Mouse (Mus musculus) embryo, embryonic 9.5 days (tissue): Measurements from ENCODE around the gene Nxpe5.
A peak's percentile ranks its signal among the peaks of the same experiment; 100 is the strongest.
"Not testable (repeated sequence)": the region's sequence is repeated elsewhere in the genome, so short reads cannot be mapped to it uniquely, and the experiment has no call there.

Experiments used
- DNase-seq: peaks from one replicate; pipeline ENCODE4 v3.0.0-alpha.2; 2017; ENCODE audit errors: extremely low spot score

Gene Nxpe5

DNA sequence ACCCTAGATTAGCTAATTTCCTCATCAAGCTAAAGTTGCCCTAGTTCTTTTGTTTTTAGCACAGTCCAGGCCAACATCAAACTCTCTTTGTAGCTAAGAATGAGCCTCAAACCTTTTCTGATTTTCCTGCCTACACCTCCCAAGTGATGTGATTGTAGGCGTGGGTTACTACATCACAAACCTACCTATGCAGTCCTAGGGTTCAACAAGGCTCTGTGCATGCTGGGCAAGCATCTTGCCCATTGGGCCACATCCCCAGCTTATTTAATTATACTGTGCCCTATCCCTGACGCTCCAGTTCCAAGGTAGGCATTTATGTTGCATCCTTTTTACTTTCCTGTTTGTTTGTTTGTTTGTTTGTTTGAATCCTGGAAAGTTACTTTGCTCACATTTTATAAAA lies at the start of gene Nxpe5:
Gene Nxpe5 (plus strand): TSS at position 199 of the 400 bp plus-strand sequence.
- DNase-seq: no peak

DNA sequence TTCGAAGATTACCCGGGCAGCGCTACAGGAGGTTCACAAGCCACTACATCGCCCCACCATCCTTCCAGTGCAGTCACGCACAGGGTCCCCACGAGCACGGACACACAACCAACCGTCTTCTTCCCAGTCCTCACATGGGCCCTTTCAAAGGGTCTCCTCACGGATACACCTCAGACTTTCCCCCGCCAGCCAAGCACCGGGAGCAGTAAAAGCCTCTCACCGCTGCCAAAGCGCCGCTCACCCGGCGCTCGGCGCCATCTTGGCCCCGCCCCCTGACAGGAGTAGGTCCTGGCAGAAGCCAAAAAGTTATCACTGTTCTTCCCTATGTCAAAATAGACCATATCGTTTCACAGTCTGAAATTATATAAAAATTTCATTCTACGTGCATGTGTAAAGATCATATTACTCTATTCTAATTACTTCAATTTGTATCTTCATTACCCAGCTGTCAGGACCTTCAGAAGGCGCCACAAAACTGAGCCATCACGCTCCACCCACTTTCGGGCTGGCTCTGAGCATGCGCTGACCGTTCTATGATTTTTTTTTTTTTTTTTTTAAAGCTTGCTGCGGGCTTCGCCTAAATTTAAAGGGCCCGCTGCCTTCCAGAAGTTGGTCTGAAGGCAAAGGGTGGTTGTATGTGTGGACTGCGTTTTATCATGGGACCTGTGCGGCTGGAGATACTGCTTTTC lies 38.6 kb upstream of the Nxpe5 start, which contains the start of the genes Taf6 and Cnpy4:
Gene Taf6 (minus strand): TSS at position 502 of the 689 bp plus-strand sequence.
Gene Cnpy4 (plus strand): TSS at position 536 of the 689 bp plus-strand sequence.
- peak; percentile 88 for DNase-seq

DNA sequence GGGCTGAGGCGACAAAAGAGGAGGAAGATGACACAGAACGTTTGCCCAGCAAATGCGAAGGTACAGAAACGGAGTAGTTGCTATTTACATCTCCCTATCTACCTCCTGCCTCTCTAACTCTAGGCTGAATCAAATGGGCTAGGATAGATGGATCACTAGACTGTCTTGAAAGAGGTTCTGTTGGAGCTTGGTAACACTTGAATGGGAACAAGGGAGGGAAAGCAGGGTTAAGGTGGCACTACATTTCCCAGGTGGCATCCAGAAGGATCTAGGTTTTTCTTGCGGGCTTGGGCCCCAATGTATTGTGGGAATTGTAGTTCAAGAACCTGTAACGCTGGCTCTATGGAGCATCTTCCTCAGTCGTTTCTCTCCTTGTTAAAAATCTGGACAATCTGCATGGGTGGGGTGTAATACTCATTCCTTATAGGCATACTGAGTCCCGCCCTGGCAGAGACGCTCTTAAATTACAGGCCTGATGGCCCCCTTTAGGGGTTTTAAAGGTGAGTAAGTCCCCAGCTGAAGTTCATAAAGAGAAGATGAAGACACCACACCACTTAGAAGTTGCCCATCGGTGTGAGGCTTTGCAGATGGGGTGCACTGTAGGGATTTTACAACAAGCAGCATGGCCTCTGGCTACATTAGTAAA lies 37.9 kb upstream of the Nxpe5 start:
- DNase-seq: peak; percentile 72

DNA sequence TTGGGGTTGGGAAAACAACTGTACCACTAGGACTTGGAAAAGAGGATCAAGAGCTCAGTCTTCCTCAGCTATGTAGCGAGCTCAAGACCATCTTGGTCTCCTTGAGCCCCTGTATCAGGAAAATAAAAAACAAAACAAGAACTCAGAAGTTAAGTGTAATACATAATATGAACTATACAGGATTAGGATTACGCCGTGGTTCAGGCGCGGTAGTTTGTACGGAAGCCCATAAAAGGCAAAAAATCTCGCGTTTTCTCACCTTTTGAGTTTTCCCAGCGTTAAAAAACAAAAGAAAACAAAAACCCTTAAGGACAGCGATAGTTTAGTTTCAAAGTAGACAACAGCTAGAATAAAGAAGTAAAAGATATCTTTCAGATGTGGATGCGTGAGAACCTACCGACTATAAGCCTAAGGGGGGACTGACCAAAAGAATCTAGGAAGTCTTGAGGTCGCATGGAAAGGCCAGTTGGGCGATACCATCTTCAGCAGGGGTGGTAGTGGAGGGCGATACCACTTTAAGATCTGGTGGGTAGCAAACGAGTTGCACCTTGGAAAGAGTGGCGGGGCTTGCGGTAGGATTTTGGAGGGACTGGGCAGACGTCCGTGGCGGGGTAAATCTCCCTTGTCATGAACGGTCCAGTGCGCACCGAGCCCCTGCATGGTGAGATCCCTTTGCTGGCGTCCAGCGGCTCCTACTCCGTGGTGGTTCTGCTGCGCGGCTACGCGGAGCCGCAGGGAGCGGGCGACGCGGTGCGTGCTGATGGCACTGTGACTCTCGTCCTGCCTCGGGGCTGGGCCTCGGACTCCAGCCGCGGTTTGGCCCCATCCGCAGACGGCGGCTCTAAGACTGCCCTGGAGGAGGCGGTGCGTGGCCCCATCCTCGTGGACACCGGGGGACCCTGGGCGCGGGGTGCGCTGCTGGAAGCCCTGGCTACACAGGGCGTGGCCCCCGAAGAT lies 31.6 kb upstream of the Nxpe5 start, which contains the start of gene Mblac1:
Gene Mblac1 (plus strand): TSS at position 544 of the 957 bp plus-strand sequence.
- DNase-seq: peak; percentile 92

DNA sequence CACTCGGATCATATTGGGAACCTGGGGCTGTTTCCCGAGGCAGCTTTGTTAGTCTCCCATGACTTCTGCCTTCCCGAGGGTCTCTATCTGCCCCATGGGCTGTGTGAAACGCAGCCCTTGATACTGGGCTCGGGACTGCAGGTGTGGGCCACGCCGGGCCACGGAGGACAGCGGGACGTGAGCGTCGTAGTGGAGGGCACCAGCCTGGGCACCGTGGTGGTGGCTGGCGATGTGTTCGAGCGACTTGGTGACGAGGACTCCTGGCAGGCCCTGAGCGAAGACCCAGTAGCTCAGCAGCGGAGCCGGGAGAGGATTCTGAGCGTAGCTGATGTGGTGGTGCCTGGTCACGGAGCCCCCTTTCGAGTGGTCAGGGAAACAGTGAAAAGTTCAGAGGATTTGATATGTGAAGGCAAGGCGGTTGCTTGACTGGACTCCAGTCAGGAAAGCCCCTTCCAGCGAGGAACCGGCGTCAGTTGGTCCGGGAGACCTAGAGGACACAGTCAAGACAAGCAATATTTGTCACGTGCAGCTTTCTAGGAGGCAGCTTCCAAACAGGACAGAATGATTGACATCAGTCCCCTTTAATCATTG lies 30.8 kb upstream of the Nxpe5 start:
- peak; percentile 61 for DNase-seq

DNA sequence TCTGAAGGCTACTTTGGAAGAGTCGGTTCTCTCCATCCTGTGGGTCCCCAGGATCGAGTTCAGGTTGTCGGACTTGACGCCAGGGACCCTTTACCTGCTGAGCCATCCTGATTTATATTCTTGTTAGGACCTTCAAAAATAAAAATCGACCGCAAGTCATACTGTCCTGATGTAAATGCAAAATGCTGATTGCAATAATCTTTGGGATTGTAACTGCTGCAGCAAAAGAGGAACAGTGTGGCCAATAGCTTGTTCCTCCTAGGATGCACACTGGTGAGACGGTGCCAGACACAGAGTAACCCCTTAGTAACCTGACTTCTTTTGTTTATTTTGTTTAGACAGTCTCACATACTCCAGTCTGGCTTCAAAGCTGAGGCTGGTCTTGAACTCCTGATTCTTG lies 30.2 kb upstream of the Nxpe5 start:
- no peak for DNase-seq

DNA sequence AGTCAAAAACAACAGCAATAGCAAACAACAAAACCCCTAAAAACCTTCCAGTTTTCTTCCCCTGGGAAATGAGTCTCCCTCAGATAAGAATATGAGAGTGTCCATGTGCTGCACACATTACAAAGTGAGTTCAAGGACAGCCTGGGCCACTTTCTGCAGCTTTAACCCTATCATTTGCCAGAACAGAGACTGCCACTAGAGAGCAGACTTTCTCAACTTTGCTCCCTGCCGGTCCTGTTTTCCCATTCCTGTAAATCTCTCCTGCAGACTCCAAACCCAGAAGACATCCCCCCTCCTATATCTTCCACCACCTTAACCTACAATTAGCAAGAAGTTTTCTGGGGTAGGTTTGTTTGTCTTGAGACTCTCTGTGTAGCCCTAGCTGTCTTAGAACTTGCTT lies 26.1 kb upstream of the Nxpe5 start:
- DNase-seq: no peak

DNA sequence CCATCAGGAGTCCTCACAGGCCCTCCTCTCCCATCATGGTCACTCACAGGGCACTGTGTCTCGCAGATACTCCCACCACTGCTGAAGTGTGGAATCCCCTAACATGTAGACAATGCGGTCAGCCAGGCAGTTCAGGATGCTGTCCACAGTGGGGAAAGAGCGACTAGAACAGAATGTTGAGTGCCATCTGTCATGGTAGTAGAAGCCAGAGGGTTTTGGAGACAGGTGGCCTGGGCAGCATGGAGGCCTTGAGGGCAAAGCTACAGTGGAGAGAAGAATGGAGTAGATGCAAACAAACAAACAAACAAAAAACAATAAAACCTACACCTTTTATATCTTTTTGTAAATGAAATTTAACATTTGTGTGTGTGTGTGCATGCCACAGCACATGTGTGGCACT lies 23.6 kb upstream of the Nxpe5 start:
- DNase-seq: no peak

DNA sequence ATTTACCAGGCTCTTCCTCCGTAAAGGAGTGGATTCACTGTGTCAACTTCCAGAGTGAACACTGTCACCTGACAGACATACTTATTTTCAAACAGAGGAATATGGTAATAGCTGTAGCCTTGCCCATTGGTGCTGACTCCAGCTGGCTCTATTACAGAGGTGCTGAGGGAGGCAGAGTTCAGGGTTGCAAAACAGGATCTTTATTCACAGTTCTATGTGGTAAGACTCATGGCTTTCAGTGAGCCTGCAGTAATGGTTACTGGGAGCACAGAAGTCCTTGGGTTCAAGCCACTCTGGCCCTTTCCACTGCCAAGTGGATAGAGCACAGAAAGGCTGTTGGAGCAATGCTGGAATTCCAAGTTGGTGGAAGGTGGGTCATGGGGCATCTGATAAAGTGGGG lies 18.4 kb upstream of the Nxpe5 start:
- no peak for DNase-seq

DNA sequence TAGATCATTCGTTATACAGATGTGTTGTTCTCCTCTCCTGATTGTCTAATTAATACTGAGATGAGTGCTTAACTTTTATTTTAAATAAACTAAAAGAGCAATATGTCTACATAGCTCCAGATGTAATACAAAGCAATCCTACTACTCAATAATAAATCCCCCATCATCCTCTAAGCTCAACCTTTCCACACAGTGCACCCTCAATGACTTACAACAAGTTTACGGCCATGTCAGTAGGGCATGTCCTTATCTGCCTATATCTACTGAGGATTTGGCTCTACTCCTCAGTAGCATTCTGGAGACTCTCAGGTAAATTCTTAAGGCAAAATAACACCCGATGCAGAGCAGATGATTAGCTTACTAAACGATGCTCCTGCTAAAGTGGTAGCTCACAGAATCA lies 17.8 kb upstream of the Nxpe5 start:
- DNase-seq: no peak

DNA sequence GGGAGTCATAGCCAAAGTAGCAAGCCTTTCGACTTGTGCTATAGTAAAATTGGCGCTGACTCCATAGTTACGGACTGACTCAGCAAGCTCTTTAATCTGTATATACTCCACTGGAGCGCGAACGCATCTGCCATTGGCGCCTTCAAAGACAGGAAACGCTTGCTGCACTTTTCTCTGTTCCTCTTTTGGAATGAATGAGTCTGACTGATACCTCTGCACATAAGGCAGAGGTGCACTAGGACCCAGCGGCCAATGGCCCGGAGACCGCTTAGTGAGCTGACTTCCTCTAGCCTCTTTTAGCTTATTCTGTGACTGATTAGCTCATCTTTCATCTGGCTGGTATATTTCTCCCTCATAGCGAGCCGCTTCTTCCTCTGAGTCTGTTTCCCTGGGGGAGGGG lies 9.1 kb upstream of the Nxpe5 start:
- DNase-seq: not testable (repeated sequence)

DNA sequence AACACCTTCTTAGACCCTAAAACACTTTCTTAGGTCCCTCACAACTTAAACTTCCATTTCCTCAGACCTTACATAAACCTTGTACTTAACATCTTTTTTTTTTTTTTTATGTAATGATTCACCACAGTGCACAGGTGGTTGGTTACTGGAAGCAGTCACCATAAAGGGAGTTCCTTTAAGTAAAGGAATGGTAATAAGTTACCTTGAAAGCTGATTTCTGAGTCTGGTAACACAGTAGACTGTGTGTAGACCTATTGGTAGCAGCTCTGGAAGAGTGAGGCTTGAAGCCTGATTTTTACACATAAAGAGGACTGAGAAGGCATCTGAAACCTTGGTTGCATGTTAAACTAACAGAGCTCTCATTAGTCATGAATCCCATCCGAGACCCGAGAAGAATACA lies 5.8 kb upstream of the Nxpe5 start:
- no peak for DNase-seq

DNA sequence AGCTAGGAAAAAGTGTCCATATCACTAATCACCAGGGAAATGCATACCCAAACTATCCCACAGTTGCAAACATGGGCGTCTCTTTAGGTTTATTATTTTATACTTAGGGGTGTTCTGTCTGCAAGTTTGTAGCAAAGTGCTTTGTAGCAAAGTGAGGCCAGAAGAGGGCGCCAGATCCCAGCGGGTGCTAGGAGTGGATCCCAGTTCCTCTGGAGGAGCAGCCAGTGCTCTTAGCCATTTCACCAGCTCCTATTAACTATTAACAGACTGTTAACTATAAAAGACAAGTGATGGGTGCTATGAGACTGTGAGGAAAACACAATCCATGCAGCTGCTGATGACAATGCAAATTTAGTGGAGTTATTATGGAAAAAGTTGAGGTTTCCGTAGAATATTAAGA lies 3.6 kb upstream of the Nxpe5 start:
- DNase-seq: peak; percentile 65

DNA sequence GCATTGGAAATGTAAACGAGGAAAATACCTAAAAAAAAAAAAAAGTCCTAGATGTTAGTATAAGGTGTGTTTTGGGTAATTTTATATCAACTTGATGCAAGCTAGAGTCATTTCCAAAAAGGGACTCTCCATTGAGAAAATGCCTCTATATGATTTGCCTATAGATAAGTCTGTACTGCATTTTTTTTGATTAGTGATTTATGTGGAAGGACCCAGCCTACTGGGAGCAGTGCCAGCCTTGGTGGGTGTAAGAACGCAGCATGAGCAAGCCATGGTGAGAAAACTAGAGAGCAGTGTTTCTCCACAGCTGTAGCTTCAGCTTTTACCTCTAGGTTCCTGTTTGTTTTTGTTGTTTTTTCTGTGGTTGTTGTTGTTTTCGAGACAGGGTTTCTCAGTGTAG lies 2.4 kb upstream of the Nxpe5 start:
- no peak for DNase-seq

DNA sequence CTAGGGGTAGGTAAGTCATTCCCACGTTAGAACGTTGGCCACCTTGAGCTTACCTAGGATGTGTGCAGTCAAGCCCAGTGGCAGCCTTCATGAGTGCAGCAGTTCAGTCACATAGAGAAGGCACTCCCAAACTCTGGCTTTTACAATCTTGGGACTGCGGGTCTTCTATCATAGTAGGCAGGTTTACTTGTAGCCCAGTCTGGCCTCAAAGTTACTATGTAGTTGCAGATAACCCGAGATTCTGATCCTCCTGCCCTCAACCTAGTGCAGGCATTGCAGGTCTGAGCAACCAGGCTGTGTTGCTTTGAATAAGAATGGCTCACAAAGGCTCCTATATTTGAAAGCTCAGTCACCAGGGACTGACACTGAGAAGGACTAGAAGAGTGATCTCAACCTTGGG lies 793 bp downstream of the Nxpe5 start:
- DNase-seq: no peak

DNA sequence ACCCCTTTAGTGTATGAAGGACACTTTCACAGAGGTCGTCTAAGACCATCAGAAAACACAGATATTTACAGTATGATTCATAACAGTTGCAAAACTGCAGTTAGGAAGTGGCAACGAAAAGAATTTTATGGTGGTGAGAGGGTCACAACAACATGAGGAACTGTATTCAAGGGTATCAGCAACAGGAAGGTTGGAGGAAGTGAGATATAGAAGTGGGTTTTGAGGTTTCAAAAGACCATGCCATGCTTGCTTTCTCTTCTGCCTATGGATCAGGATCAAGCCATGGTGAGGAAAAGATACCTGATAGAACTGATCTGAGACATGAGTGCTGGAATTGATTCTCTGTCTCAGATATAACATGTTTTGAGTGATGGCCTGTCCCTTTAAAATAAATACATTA lies 1.7 kb downstream of the Nxpe5 start:
- no peak for DNase-seq

DNA sequence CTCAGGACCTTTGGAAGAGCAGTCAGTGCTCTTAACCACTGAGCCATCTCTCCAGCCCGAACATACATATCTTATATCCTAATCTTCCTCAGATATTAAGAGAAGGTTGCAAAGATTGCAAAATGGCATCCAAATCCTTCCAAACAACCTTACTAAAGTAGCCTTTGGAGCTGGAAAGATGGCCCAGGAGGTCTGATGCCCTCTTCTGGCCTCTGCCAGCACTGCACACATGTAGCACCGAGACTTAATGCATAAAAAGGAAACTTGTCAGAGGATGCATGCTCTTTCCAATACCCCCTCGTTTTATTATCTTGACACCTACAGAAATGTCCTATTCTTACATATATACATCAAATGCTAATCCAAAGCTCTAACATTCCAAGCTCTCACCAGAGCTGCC lies 2.3 kb downstream of the Nxpe5 start:
- DNase-seq: no peak

DNA sequence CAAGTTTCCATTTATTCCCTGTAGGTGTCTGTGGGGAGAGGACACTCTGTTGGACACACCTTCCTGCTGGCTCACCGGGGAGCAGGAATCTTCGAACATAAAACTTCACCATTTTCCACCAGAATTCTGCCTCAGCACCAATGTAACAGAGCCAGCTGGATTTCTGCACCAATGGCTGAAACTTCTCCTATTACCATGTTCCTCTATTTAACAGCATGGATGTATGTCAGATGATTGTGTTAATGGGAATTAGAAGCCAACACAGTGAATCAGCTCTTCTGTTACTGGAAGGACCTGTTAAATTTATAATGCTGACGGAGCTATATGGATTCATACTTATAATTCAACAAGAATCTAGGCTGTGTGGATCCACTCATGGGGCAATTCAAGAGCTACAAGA lies 3.8 kb downstream of the Nxpe5 start:
- DNase-seq: no peak

DNA sequence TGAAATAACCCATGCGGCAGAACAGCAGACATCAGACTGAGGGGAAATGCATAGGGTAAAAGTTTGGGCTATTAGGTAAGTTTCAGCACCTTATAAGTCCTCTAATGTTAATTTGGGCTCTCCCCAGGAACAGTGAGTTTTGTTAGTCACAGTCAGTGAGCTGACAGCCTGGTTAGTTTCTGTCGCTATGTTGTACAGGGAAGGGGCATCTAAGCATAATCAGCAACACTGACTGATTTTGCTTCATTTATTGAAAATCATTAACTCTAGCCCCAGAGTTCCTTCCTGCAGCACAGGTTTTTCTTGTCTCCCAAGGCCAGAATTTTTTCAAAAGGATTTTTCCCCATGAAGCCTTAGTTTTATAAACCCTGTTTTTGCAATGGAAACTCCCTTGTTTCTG lies 8.1 kb downstream of the Nxpe5 start:
- DNase-seq: no peak

DNA sequence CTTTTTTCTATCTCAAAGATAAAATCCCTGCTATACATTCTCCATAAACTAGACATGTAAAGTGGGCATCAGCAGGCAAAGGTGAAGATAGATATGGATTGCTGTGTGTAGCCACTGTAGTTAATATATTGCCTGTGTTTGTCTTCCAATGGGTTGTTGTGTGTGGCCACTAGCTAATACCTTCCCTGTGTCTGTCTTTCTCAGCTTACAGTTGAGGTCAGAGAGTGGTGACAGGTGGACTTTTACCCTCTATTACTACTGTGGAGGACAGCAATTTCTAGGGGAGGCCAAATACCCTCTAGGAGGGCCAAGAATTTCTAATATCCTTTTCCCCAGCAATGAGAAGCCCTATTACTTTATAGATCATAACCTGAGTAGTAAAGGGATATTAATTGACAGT lies 8.5 kb downstream of the Nxpe5 start:
- DNase-seq: no peak

DNA sequence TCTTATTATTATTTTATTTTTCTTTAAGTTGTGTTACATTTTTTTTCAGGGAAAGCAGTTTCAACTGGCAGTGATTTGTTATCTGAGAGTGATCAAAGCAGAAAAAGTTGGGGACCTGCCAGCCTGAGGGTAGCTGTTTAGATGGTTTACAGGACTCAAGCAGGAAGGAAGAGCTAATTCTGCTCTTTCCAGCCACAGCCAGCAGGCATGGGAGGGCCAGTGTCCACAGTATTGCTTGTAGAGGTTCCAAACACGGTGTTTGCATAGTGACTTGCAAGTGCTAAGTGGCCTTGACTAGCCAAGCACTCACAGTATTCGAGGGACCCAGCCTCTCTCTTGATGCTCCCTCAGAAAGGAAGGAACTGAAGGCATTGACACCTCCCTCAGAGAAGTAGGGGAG lies 15.8 kb downstream of the Nxpe5 start:
- no peak for DNase-seq

DNA sequence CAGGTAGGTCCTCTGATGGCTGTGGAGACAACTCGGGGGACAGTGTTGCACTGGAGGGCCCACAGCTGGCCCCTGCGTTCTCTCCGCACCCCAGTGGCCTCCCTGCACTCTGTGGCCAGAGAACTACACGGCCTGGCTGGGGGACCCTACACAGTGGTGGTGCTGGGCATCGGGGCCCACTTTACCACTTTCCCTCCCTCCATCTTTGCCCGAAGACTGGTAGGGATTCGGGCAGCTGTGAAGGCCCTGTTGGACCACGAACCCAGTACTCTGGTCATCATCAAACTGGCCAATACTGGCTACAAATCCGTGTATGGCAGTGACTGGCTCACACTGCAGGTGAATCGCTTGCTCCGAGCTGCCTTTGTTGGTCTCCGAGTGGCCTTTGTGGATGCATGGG lies 25.4 kb downstream of the Nxpe5 start:
- DNase-seq: no peak
